Mouse (Mus musculus) kidney, postnatal 14 days (tissue): ENCODE measurements at regions not wholly inside any gene's neighbourhood (a gene's known extent, or its start where the extent isn't known, plus 50 kb on each side); places are given as distances from the start of the nearest gene placed in this dataset.

Experiments used
- DNase-seq: peaks from one replicate; pipeline ENCODE4 v3.0.0; 2022; ENCODE audit warnings: mixed read lengths

GRCm38 (mm10) chr12:97218445-97218844, 1040.8 kb downstream of the Galc start:
- no peak for DNase-seq

GRCm38 (mm10) chr12:97217608-97218007, 1041.7 kb downstream of the Galc start:
- no peak for DNase-seq

- no peak for DNase-seq
Measured at GRCm38 (mm10) chr12:97203636-97204389, 1055.4 kb downstream of the Galc start.

GRCm38 (mm10) chr12:97161853-97162252, 1097.4 kb downstream of the Galc start:
- DNase-seq = no peak

GRCm38 (mm10) chr12:97161429-97161828, 1097.8 kb downstream of the Galc start:
- DNase-seq = peak; percentile 2

- DNase-seq = peak; percentile 2
Measured at GRCm38 (mm10) chr12:97158332-97158731, 1100.9 kb downstream of the Galc start.

GRCm38 (mm10) chr12:97157748-97158147, 1101.5 kb downstream of the Galc start:
- no peak for DNase-seq

- no peak for DNase-seq
Measured at GRCm38 (mm10) chr12:97156499-97157110, 1102.7 kb downstream of the Galc start.

GRCm38 (mm10) chr12:97142720-97143119, 1116.5 kb downstream of the Galc start:
- no peak for DNase-seq

GRCm38 (mm10) chr12:97137924-97138323, 1121.3 kb downstream of the Galc start:
- DNase-seq = no peak

- peak; percentile 27 for DNase-seq
Measured at GRCm38 (mm10) chr12:97130276-97130675, 1129.0 kb downstream of the Galc start.

- no peak for DNase-seq
Measured at GRCm38 (mm10) chr12:97090577-97091214, 1168.6 kb downstream of the Galc start.

GRCm38 (mm10) chr12:97061352-97061895, 1197.8 kb downstream of the Galc start:
- peak; percentile 4 for DNase-seq

GRCm38 (mm10) chr12:97047674-97048073, 1211.6 kb downstream of the Galc start:
- no peak for DNase-seq
